Mouse (Mus musculus): Measurements from ENCODE around the gene Ptprk.

DNA sequence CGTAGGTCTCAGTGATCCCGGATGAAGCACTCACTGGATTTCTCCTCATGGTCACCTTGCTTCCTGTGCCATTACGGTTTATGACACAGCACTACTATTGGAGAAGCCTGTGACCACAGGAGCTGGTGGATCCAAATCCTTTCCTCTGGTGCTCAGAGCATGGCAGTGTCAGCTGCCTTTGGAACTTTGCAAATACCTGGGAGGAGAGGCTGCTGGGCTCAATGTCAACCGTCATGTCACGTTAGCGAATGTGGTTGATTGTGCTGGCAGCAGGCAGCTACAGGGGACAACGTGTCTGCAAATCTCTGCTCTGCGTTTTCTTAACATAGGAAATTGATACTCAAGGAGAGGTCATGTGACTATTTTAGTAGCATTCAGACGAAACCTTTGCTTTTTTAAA lies 55.8 kb downstream of the Ptprk start:
- no peak for TF ChIP-seq CTCF (IDR thresholded peaks at IDR 0.05)
- TF ChIP-seq EP300 (IDR thresholded peaks at IDR 0.05) = no peak

Data from lung, postnatal 0 days (tissue).